Mouse (Mus musculus) hindlimb bud, embryonic 11.5 days (tissue): Measurements from ENCODE around the gene Rnf225.
"Not testable (repeated sequence)": the region's sequence is repeated elsewhere in the genome, so short reads cannot be mapped to it uniquely, and the experiment has no call there.

Experiments used
- DNase-seq: peaks from one replicate; pipeline ENCODE4 v3.0.0-alpha.2; 2012; ENCODE audit warnings: low read depth, low spot score; ENCODE audit errors: extremely low spot score

Gene Rnf225

DNA sequence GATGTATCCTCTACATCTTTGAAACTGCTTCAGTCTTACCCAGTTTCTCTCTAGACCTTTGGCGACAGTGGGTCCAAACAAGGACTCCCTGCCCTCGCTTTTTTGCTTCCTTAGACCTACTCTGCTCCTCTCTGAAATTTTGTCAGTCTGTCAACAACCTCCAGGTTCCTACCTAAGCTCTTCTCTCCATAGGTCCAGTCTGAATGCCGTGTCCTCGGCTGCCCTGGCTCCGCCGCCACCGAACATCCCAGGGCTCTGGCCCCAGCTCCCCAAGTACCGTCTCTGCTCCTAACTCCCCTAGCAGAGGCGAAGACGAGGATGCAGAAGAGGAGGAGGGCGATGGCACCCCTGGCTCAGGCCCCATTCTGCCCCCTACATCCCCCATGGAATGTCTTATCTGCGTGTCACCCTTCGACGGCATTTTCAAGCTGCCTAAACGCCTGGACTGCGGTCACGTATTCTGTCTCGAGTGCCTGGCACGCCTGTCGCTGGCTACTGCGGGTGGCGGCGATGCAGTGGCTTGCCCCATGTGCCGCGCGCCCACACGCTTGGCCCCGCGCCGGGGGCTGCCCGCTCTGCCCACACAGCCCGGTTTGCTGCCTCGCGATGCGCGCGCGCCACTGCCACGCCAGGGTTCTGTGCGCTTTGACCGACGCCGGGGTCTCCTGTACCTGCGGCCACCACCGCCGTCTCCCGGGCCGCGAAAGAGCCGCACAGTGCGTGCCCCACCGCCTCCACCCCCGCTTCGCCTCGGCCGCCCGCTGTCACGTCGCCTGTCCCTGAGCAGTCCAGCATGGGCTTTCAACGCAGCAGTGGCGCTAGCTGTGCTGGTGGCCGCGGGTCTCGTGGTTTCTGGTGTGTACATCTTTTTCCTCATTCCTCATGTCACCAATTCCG is 725 bp downstream of the Rnf225 start:
- DNase-seq, result no peak

DNA sequence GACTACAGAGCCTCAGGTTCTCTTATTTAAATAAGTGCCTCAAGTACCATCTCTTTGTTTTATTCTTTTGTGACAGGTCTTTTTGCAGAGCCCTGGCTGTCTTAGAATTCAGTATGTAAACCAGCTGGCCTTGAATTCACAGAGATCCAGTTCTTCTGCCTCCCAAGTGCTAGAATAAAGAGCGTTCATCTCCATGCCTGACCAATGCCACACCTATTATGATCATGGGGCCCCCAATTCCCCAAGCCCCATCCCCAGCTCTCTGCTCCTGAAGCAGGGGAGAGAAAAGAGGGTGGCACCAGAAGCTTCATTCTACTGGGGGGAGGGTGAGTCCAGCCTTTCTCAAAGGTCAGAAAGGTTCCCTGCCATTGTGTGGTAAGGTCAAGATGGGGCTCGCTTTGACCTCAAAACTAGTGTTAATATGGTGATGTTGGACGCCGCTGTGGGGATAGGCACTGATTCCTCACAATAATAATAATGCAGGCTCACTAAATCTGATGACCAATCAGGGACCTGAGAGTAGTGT is 6.5 kb downstream of the Rnf225 start:
- DNase-seq, result no peak

GRCm38 (mm10) chr7:12934808-12935207 is 7.6 kb downstream of the Rnf225 start:
- DNase-seq, result no peak

DNA sequence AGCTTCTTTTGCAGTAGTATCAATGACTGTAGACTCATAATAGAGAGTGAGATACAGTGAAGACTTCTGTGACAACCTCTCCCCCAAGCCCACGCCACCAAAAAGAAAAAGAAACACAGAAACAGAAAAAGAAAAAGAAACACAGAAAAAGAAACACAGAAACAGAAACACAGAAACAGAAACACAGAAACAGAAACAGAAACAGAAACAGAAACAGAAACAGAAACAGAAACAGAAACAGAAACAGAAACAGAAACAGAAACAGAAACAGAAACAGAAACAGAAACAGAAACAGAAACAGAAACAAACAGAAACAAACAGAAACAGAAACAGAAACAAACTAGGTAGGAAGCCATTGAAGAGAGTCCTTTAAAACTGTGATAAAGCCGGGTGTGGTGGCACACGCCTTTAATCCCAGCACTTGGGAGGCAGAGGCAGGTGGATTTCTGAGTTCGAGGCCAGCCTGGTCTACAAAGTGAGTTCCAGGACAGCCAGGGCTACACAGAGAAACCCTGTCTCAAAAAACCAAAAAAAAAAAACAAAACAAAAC is 10.1 kb downstream of the Rnf225 start:
- not testable (repeated sequence) for DNase-seq

DNA sequence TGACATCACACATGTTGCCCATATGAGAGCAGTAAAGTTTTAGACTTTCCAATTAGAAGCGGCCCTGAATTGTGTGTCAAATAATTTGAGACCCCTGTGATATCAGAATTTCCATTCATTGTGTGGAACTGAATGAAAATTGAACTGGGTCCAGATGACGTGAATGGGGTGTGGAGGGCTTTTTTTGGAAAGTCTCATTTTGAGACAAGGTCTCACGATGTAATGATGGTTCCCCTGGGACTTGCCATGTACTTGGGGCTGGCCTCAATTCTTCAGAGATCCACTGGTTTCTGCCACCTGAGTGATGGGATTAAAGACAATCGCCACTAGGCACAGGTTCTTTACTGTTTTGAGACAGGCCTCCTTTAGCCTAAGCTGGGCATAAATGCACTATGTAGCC is 13.4 kb downstream of the Rnf225 start:
- no peak for DNase-seq

DNA sequence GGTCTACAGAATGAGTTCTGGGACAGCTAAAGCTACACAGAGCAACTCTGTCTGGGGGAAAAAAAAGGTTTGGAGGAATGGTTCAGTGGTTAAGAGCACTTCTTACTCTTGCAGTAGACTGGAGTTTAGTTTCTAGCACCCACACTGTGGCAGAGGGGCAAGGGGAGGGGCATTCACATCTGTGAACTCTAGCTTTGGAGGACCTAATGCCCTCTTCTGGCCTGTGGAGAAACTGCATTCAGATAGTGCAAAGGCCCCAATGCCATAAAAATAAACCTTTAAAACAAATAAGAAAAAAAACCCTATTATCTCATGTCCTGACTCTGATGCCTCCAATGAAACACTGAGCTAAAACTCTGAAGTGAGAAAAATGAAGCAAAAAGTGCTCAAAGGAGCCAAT is 16.3 kb downstream of the Rnf225 start:
- DNase-seq, result no peak

GRCm38 (mm10) chr7:12949032-12949871 is 22.0 kb downstream of the Rnf225 start:
- peak; percentile 86 for DNase-seq

DNA sequence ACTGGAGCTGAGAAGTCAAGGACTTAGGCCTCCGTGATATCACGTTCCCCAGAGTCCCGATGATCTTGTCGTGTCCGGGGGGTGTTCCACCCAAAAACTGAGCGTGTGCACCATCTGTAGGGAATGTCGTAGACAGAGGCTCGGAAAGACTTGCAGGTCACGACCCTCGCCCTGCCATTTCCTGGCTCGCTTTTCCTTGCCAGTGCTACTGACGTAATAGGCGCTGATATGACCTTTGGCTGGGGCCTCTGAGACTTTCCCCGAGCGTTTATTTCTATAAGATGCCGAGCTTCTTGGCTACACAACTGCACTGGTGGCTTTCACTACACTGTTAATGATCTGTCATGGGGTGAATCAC is 22.6 kb downstream of the Rnf225 start:
- DNase-seq, result no peak

DNA sequence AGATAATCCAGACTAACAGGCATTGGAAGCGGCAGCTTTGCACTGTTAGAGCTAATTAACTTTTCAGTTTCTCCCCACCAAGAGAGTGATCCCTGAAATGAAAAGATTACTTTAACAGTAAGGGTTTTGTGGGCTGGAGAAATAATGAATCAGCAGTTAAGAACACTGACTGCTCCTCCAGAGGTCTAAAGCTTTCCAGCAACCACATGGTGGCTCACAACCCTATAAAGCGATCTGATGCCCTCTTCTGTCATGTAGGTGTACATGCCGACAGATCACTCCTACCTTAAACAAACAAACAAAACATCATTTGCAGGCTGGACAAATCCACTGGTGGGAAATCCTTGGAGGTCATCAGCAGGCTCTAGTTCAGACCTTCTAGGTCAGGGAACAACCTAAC is 27.7 kb downstream of the Rnf225 start:
- DNase-seq, result no peak

DNA sequence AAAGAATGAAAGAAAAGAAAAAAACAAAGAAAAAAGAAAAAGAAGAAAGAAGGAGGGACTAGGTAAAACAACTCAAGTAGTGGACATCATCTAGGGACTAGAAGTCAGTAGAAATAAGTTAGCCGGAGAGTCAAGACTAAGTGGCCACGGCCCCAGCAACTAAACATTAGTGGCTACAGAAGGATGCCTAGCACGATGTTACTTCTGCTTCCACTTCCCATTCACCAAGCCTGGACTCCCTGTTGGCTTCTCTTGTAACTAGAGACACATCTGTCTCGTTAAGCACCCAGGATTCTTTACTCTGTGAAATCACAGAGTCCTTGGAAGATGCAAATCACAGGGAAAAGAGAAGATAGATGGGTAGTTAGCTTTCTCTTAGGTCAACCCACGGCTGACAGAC is 30.3 kb downstream of the Rnf225 start:
- no peak for DNase-seq

- DNase-seq, result no peak
Measured at GRCm38 (mm10) chr7:12958948-12959347, 31.7 kb downstream of the Rnf225 start.

DNA sequence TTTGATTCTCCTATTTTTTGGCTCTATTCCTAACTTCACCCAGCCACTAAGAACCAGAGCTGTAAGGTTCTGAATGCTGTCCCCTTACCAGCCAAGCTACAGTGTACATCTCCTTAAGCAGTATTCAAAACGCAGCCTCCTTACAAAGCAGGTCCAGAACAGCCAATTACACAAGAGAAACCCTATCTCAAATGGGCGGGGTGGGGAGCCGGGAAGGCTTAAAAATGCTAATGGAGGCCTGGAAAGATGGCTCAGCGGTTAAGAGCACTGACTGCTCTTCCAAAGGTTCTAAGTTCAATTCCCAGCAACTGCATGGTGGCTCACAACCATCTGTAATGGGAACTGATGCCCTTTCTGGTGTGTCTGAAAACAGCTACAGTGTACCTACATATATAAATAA is 32.5 kb downstream of the Rnf225 start:
- no peak for DNase-seq

GRCm38 (mm10) chr7:12961511-12962141 is 34.4 kb downstream of the Rnf225 start:
- DNase-seq, result no peak

GRCm38 (mm10) chr7:12965678-12966091 is 38.5 kb downstream of the Rnf225 start, which contains the start of gene Zfp324:
Gene Zfp324, plus strand, starts transcription at chr7:12965838.
- DNase-seq, result no peak

- no peak for DNase-seq
Measured at GRCm38 (mm10) chr7:12966104-12966845, 39.1 kb downstream of the Rnf225 start.

DNA sequence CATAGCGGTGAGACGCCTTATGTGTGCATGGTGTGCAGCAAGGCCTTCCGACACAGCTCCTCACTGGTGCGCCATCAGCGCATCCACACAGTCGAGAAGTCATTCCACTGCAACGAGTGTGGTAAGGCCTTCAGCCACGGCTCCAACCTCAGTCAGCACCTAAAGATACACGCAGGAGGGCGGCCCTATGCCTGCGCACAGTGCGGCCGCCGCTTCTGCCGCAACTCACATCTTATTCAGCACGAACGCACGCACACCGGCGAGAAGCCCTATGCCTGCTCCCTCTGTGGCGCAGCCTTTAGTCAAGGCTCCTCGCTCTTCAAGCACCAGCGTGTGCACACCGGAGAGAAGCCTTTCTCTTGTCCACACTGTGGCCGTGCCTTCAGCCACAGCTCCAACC is 43.7 kb downstream of the Rnf225 start:
- no peak for DNase-seq

DNA sequence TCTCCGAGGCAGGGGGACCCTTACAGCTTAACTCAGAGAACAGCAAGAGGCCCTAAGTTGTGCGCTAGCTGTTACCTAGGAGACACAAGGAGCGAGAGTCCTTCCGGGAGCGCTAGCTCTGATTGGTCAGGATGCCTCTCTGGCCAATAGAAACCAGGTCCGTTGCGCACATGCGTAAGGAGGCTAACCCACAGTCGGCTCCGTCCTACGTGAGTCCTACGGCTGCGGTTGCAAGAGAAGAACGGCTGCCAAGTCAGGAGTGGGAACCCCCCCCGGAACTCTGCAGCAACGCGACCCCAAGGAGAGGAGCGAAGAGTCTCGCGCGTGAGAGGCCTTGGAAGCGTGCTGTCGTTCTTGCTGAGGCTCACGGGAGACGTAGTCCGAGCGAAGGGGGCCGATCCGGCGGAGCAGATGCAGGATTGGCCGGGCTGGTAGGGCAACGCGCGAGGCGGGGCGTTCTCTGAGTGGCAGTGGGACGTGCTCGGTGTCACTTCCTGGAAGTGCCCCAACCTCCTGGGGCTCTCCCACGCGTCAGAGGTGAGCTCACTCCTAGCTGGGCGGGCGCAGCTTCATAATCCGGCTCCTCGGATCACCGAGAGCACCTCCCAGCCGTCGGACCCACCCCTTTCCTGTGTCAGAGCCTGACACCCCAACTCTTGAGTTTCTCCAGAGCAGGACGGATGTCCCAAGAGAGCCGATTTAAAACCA is 50.6 kb downstream of the Rnf225 start, which contains the start of gene Zfp446:
Gene Zfp446 (plus strand): TSS at position 167 of the 708 bp plus-strand sequence.
- peak; percentile 89 for DNase-seq

- no peak for DNase-seq
Measured at GRCm38 (mm10) chr7:12978931-12979722, 51.9 kb downstream of the Rnf225 start.

GRCm38 (mm10) chr7:12979776-12980175 is 52.6 kb downstream of the Rnf225 start:
- no peak for DNase-seq
